Mouse (Mus musculus): ENCODE measurements around the gene Fgd2. TPM values are rescaled to one million over a fixed set of nuclear protein-coding genes. Genes with fewer than 3 reads are reported as not detected.

Gene Fgd2
- 7.6 and 8.9 TPM in 2 replicates for total RNA-seq (2014; rRNA removed)
- polyA plus RNA-seq (2012; rRNA removed), result 4.0 and 8.8 TPM in 2 replicates

- H3K27ac ChIP-seq (replicated peaks; ENCODE audit: insufficient read depth, low read depth, low read length), result 0 out of 2 replicates have a peak within 1 kb of the TSS, but pooled peaks have one; percentile 11
- peak; percentile 51 for DNase-seq (ENCODE audit: extremely low read depth, low read depth, low spot score)
- 41% methylated on average over 5 of the region's 5 CpGs for WGBS
- no peaks in the 10 kb centered on the region for H3K79me2 ChIP-seq (ENCODE audit: control insufficient read depth, insufficient read depth, low read length)
- peak within 1 kb of the TSS; percentile 65 for H3K4me3 ChIP-seq (ENCODE audit: insufficient read depth, low read depth, low read length)
- no peaks in the 10 kb centered on the region for H3K27me3 ChIP-seq (ENCODE audit: control insufficient read depth, insufficient read depth, low read length)
- H3K36me3 ChIP-seq (ENCODE audit: control insufficient read depth, insufficient read depth, low read length), result no peaks in the 10 kb centered on the region
- TF ChIP-seq CTCF (IDR thresholded peaks at IDR 0.05; ENCODE audit: low read depth, low read length), result no peak
- no peak for TF ChIP-seq POLR2A (IDR thresholded peaks at IDR 0.05; ENCODE audit: extremely low read depth, insufficient read depth, low read length)
- peaks cover 3% of the 10 kb centered on the region; the same call in 1 of the 2 replicates for H3K4me1 ChIP-seq (ENCODE audit: control insufficient read depth, insufficient read depth, low read length)
- H3K9ac ChIP-seq (ENCODE audit: low read depth, low read length), result peak within 1 kb of the TSS; percentile 56; the same call in 1 of the 2 replicates
Observed at GRCm38 (mm10) chr17:29360761-29361221, at the start of gene Fgd2. Gene Fgd2, plus strand, starts transcription at chr17:29360914.

DNA sequence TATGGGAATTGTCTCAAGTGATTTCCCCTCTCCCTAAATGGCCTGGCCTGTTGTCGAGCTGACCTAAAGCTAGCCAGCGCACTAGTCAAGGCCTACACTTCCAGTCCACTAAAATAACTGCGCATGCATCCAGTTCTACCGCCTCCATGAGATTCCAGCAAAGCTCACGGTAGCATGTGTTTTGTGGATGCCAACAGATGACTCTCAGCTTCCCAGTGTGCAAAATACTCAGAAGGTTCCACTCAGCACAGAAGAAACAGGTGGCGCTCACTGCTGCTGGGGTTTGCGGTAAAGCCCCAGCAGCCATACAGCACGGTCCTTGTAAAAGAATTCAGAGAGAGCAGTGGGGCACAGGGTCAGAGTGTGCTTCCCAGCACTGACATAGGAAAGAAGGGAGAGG, 49.1 kb upstream of the Fgd2 start:
- no peak overlapping the region for H3K27ac ChIP-seq (replicated peaks; ENCODE audit: insufficient read depth, low read depth, low read length)
- TF ChIP-seq CTCF (IDR thresholded peaks at IDR 0.05; ENCODE audit: low read depth, low read length) (no peak), POLR2A (IDR thresholded peaks at IDR 0.05; ENCODE audit: extremely low read depth, insufficient read depth, low read length) (no peak)
- 94% methylated on average over 8 of the region's 8 CpGs for WGBS

GRCm38 (mm10) chr17:29312082-29312481, 48.6 kb upstream of the Fgd2 start:
- Histone ChIP-seq H3K4me3 (ENCODE audit: insufficient read depth, low read depth, low read length) (no peak overlapping the region), H3K27ac (replicated peaks; ENCODE audit: insufficient read depth, low read depth, low read length) (no peak overlapping the region), H3K36me3 (ENCODE audit: control insufficient read depth, insufficient read depth, low read length) (no peaks in the 10 kb centered on the region), H3K27me3 (ENCODE audit: control insufficient read depth, insufficient read depth, low read length) (no peaks in the 10 kb centered on the region; the same call in 1 of the 2 replicates), H3K79me2 (ENCODE audit: control insufficient read depth, insufficient read depth, low read length) (no peaks in the 10 kb centered on the region), H3K9ac (ENCODE audit: low read depth, low read length) (no peak overlapping the region), H3K4me1 (ENCODE audit: control insufficient read depth, insufficient read depth, low read length) (no peaks in the 10 kb centered on the region; the same call in 1 of the 2 replicates)
- no peak for DNase-seq (ENCODE audit: extremely low read depth, low read depth, low spot score)
- TF ChIP-seq POLR2A (IDR thresholded peaks at IDR 0.05; ENCODE audit: extremely low read depth, insufficient read depth, low read length), result no peak
- no peak for TF ChIP-seq CTCF (IDR thresholded peaks at IDR 0.05; ENCODE audit: low read depth, low read length)
- WGBS, result 100% methylated on average over 2 of the region's 2 CpGs

More for the DNA sequence above, 49.1 kb upstream of the Fgd2 start:
- Histone ChIP-seq H3K27me3 (ENCODE audit: control insufficient read depth, insufficient read depth, low read length) (no peaks in the 10 kb centered on the region; the same call in 1 of the 2 replicates), H3K4me3 (ENCODE audit: insufficient read depth, low read depth, low read length) (no peak overlapping the region), H3K79me2 (ENCODE audit: control insufficient read depth, insufficient read depth, low read length) (no peaks in the 10 kb centered on the region), H3K9ac (ENCODE audit: low read depth, low read length) (no peak overlapping the region), H3K36me3 (ENCODE audit: control insufficient read depth, insufficient read depth, low read length) (no peaks in the 10 kb centered on the region), H3K4me1 (ENCODE audit: control insufficient read depth, insufficient read depth, low read length) (no peaks in the 10 kb centered on the region; the same call in 1 of the 2 replicates)
- DNase-seq (ENCODE audit: extremely low read depth, low read depth, low spot score), result no peak

GRCm38 (mm10) chr17:29313300-29313699, 47.4 kb upstream of the Fgd2 start:
- H3K9ac ChIP-seq (ENCODE audit: low read depth, low read length), result no peak overlapping the region
- H3K27me3 ChIP-seq (ENCODE audit: control insufficient read depth, insufficient read depth, low read length), result no peaks in the 10 kb centered on the region; the same call in 1 of the 2 replicates
- no peaks in the 10 kb centered on the region for H3K79me2 ChIP-seq (ENCODE audit: control insufficient read depth, insufficient read depth, low read length)
- no peak overlapping the region for H3K27ac ChIP-seq (replicated peaks; ENCODE audit: insufficient read depth, low read depth, low read length)
- DNase-seq (ENCODE audit: extremely low read depth, low read depth, low spot score), result no peak
- no peaks in the 10 kb centered on the region; the same call in 1 of the 2 replicates for H3K4me1 ChIP-seq (ENCODE audit: control insufficient read depth, insufficient read depth, low read length)
- H3K4me3 ChIP-seq (ENCODE audit: insufficient read depth, low read depth, low read length), result no peak overlapping the region
- no peaks in the 10 kb centered on the region for H3K36me3 ChIP-seq (ENCODE audit: control insufficient read depth, insufficient read depth, low read length)
- peak; percentile 13; the same call in 1 of the 2 replicates for TF ChIP-seq CTCF (IDR thresholded peaks at IDR 0.05; ENCODE audit: low read depth, low read length)
- no peak for TF ChIP-seq POLR2A (IDR thresholded peaks at IDR 0.05; ENCODE audit: extremely low read depth, insufficient read depth, low read length)

- H3K9ac ChIP-seq (ENCODE audit: low read depth, low read length), result no peak overlapping the region
- H3K79me2 ChIP-seq (ENCODE audit: control insufficient read depth, insufficient read depth, low read length), result no peaks in the 10 kb centered on the region
- WGBS, result 66% methylated on average over 9 of the region's 9 CpGs
- peak overlapping the region; percentile 78 for H3K27ac ChIP-seq (replicated peaks; ENCODE audit: insufficient read depth, low read depth, low read length)
- no peak overlapping the region for H3K4me3 ChIP-seq (ENCODE audit: insufficient read depth, low read depth, low read length)
- TF ChIP-seq POLR2A (IDR thresholded peaks at IDR 0.05; ENCODE audit: extremely low read depth, insufficient read depth, low read length) (no peak), CTCF (IDR thresholded peaks at IDR 0.05; ENCODE audit: low read depth, low read length) (no peak)
- DNase-seq (ENCODE audit: extremely low read depth, low read depth, low spot score), result no peak
- H3K27me3 ChIP-seq (ENCODE audit: control insufficient read depth, insufficient read depth, low read length), result no peaks in the 10 kb centered on the region; the same call in 1 of the 2 replicates
- no peaks in the 10 kb centered on the region for H3K36me3 ChIP-seq (ENCODE audit: control insufficient read depth, insufficient read depth, low read length)
- no peaks in the 10 kb centered on the region; the same call in 1 of the 2 replicates for H3K4me1 ChIP-seq (ENCODE audit: control insufficient read depth, insufficient read depth, low read length)
Observed at GRCm38 (mm10) chr17:29315672-29316465, 44.8 kb upstream of the Fgd2 start.

Data from liver, adult 2 months (tissue).